Mouse (Mus musculus): ENCODE measurements around the gene Plekhj1. TPM values are rescaled to one million over a fixed set of nuclear protein-coding genes. Genes with fewer than 3 reads are reported as not detected.

Gene Plekhj1
- polyA plus RNA-seq, 1 experiment, result 32.7 TPM

DNA sequence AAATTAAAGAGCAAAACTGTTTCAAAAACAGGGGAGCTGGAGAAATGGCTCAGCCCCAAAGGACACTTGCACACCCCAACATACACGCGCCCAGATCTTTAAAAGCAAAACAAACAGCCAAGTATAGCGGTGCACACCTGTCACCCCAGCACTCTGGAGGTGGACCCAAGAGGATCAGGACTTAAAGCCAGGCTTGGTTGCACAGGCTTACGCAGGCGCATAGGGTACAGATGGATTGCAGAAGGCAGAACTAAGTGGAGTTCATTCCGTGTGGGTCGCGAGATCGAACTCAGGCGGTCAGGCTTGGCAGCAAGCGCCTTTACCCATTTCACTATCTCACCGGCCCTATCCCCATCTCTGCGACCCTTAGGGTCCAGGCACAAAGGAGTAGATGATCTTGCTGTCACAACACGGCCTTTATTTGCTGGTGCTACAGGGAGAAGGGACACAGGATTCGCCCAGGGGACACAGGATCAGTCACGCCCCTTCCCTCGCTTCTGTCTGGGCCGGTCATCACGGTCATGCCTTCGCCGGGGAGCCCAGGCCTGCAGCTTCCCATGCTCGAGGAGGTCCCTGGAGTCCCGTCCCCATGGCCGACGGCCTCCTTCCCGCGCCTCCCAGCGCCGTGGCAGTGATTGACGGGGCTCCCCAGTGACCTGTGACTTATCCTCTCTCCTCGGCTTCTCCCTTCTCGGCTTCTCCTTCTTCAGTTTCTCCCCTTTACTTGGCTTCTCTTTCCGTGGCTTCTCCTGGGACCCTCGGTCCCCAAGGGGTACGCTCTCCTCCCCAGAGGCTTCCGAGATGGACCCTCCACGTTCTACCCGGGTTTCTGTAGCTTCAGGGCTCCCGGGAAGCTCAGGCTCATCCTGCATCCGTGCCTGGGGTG, 9.9 kb upstream of the Plekhj1 start:
- peaks cover 72% of the 10 kb centered on the region for H3K27me3 ChIP-seq (ENCODE audit: control insufficient read depth)
- H3K36me3 ChIP-seq (ENCODE audit: control insufficient read depth), result peaks cover 33% of the 10 kb centered on the region
- H3K4me1 ChIP-seq (ENCODE audit: control insufficient read depth), result peaks cover 40% of the 10 kb centered on the region
- peaks cover 3% of the 10 kb centered on the region; the same call in 1 of the 2 replicates for H3K9me3 ChIP-seq (ENCODE audit: control insufficient read depth, low read length)
- no peak for TF ChIP-seq GATA1 (IDR thresholded peaks at IDR 0.05; ENCODE audit: low read length)
- no peak for TF ChIP-seq TAL1 (IDR thresholded peaks at IDR 0.05; ENCODE audit: low read length)
- H3K4me3 ChIP-seq (replicated peaks), result no peak overlapping the region

DNA sequence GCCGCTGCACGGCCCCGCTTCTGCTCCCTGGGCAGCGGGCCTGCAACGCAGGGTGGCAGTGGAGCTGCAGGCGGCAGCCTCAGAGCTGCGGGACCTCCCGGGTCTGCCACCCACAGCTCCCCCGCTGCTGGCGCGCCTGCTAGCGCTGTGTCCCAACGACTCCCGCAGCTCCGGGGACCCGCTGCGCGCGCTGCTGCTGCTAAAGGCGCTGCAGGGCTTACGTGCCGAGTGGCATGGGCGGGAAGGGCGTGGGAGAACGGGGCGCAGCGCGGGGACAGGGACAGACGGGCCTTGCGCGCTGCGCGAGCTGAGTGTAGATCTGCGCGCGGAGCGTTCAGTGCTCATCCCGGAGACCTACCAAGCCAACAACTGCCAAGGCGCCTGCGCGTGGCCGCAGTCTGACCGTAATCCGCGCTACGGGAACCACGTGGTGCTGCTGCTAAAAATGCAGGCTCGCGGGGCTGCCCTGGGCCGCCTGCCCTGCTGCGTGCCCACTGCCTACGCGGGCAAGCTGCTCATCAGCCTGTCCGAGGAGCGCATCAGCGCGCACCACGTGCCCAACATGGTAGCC, 8.7 kb upstream of the Plekhj1 start:
- TF ChIP-seq GATA1 (IDR thresholded peaks at IDR 0.05; ENCODE audit: low read length), result no peak
- no peak for TF ChIP-seq TAL1 (IDR thresholded peaks at IDR 0.05; ENCODE audit: low read length)
- H3K27me3 ChIP-seq (ENCODE audit: control insufficient read depth), result peaks cover 62% of the 10 kb centered on the region
- H3K9me3 ChIP-seq (ENCODE audit: control insufficient read depth, low read length), result peaks cover 3% of the 10 kb centered on the region; the same call in 1 of the 2 replicates
- peaks cover 45% of the 10 kb centered on the region for H3K36me3 ChIP-seq (ENCODE audit: control insufficient read depth)
- peak overlapping the region; percentile 58 for H3K4me3 ChIP-seq (replicated peaks)
- H3K4me1 ChIP-seq (ENCODE audit: control insufficient read depth), result peaks cover 47% of the 10 kb centered on the region

DNA sequence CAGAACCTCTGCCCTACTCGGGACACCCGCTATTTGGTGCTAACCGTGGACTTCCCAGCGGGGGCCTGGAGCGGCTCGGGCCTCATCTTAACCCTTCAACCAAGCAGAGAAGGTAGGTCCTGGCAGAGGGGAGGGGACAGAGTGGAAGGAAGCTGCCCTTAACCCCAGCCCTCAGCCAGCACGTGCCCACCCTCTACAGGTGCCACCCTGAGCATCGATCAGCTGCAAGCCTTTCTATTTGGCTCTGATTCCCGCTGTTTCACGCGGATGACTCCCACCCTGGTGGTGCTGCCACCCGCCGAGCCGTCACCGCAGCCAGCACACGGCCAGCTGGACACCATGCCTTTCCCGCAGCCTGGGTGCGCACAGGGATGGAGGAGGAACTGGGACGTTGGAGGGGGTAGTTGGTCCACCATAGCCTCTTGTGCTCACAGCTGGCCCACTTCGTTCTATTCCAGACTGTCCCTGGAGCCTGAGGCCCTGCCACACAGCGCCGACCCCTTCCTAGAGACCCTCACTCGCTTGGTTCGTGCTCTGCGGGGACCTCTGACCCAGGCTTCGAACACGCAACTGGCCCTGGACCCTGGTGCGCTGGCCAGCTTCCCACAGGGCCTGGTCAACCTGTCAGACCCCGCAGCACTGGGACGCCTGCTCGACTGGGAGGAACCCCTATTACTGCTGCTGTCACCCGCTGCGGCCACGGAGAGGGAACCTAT, 8.1 kb upstream of the Plekhj1 start:
- Histone ChIP-seq H3K9me3 (ENCODE audit: control insufficient read depth, low read length) (peaks cover 3% of the 10 kb centered on the region; the same call in 1 of the 2 replicates), H3K4me3 (replicated peaks) (peak overlapping the region; percentile 58), H3K36me3 (ENCODE audit: control insufficient read depth) (peaks cover 51% of the 10 kb centered on the region), H3K27me3 (ENCODE audit: control insufficient read depth) (peaks cover 56% of the 10 kb centered on the region), H3K4me1 (ENCODE audit: control insufficient read depth) (peaks cover 49% of the 10 kb centered on the region)
- TF ChIP-seq TAL1 (IDR thresholded peaks at IDR 0.05; ENCODE audit: low read length) (no peak), GATA1 (IDR thresholded peaks at IDR 0.05; ENCODE audit: low read length) (no peak)

DNA sequence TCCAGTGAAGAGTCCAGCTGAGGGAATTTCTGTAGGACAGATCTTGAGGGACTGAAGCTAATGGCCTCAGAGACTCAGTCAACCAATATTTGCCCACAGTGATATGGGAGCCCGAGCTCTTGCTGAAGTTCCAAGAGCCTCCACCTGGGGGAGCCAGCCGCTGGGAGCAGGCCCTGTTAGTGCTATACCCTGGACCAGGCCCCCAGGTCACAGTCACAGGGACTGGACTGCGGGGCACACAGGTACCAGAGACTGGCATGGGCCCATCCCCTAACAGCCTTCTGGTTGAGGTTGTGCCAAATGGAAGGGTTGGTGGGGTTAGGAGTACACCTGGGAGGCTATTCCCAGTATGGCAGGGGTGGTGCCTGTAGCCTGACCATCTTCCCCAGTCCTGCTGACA, 7.5 kb upstream of the Plekhj1 start:
- no peak for TF ChIP-seq GATA1 (IDR thresholded peaks at IDR 0.05; ENCODE audit: low read length)
- no peak for TF ChIP-seq TAL1 (IDR thresholded peaks at IDR 0.05; ENCODE audit: low read length)
- Histone ChIP-seq H3K27me3 (ENCODE audit: control insufficient read depth) (peaks cover 50% of the 10 kb centered on the region), H3K4me1 (ENCODE audit: control insufficient read depth) (peaks cover 52% of the 10 kb centered on the region)

DNA sequence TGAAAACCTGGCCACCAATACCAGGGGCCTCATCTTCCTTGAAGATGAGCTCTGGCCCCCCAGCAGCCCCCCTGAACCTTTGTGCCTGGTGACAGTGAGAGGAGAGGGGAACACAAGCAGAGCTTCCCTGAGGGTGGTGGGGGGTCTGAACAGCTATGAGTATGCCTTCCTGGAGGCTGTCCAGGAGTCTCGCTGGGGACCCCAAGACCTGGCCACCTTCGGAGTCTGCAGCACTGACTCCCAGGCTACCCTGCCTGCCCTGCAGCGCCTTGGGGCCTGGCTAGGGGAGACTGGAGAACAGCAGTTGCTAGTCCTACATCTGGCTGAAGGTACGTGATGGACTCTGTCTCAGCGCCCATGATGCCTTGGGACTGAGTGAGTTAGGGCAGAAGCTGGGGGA, 6.9 kb upstream of the Plekhj1 start:
- no peak for TF ChIP-seq GATA1 (IDR thresholded peaks at IDR 0.05; ENCODE audit: low read length)
- no peak for TF ChIP-seq TAL1 (IDR thresholded peaks at IDR 0.05; ENCODE audit: low read length)
- Histone ChIP-seq H3K36me3 (ENCODE audit: control insufficient read depth) (peaks cover 63% of the 10 kb centered on the region), H3K9me3 (ENCODE audit: control insufficient read depth, low read length) (peaks cover 3% of the 10 kb centered on the region; the same call in 1 of the 2 replicates), H3K4me3 (replicated peaks) (no peak overlapping the region), H3K27me3 (ENCODE audit: control insufficient read depth) (peaks cover 44% of the 10 kb centered on the region), H3K4me1 (ENCODE audit: control insufficient read depth) (peaks cover 57% of the 10 kb centered on the region)

More for the DNA sequence above, 7.5 kb upstream of the Plekhj1 start:
- Histone ChIP-seq H3K9me3 (ENCODE audit: control insufficient read depth, low read length) (peaks cover 3% of the 10 kb centered on the region; the same call in 1 of the 2 replicates), H3K4me3 (replicated peaks) (no peak overlapping the region), H3K36me3 (ENCODE audit: control insufficient read depth) (peaks cover 57% of the 10 kb centered on the region)

DNA sequence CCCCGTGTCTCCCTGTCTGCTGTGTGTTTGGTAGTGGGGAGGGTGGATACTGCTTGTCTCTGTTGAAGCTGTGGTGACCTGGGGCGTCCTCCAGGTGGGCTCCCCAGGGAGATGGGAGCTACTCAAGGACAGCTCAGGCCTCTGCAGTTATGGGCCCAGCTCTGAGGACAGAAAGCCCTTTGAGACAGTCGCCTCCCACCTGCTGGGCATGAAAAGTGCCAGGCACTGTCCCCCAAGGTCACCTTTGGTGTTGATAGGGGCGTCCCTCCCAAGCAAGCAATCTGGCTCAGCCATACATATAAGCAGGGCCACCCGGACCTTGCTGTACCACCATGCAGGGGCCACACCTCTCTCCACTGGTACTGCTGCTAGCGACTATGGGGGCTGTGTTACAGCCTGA, 6.5 kb upstream of the Plekhj1 start, which contains the start of gene Amh:
TSS of gene Amh (plus strand) at position 328 of the 400 bp plus-strand sequence.
- H3K4me1 ChIP-seq (ENCODE audit: control insufficient read depth), result peaks cover 58% of the 10 kb centered on the region

DNA sequence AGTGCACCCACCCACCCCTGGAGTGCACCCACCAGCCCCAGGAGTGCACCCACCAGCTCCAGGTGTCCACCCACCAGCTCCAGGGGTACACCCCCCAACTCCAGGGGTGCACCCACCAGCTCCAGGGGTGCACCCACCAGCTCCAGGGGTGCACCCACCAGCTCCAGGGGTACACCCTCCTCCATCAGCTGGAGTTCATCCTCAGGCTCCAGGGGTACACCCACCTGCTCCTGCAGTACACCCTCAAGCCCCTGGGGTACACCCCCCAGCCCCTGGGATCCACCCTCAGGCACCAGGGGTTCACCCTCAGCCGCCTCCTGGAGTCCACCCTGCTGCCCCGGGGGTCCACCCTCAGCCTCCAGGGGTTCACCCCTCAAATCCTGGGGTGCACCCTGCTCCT, 5.9 kb upstream of the Plekhj1 start:
- peaks cover 63% of the 10 kb centered on the region for H3K4me1 ChIP-seq (ENCODE audit: control insufficient read depth)
- TF ChIP-seq TAL1 (IDR thresholded peaks at IDR 0.05; ENCODE audit: low read length) (no peak), GATA1 (IDR thresholded peaks at IDR 0.05; ENCODE audit: low read length) (no peak)

More for the DNA sequence above, 6.5 kb upstream of the Plekhj1 start, which contains the start of gene Amh:
- Histone ChIP-seq H3K9me3 (ENCODE audit: control insufficient read depth, low read length) (peaks cover 3% of the 10 kb centered on the region; the same call in 1 of the 2 replicates), H3K36me3 (ENCODE audit: control insufficient read depth) (peaks cover 67% of the 10 kb centered on the region), H3K4me3 (replicated peaks) (no peak within 1 kb of the TSS), H3K27me3 (ENCODE audit: control insufficient read depth) (peaks cover 40% of the 10 kb centered on the region)
- TF ChIP-seq TAL1 (IDR thresholded peaks at IDR 0.05; ENCODE audit: low read length) (no peak), GATA1 (IDR thresholded peaks at IDR 0.05; ENCODE audit: low read length) (no peak)

DNA sequence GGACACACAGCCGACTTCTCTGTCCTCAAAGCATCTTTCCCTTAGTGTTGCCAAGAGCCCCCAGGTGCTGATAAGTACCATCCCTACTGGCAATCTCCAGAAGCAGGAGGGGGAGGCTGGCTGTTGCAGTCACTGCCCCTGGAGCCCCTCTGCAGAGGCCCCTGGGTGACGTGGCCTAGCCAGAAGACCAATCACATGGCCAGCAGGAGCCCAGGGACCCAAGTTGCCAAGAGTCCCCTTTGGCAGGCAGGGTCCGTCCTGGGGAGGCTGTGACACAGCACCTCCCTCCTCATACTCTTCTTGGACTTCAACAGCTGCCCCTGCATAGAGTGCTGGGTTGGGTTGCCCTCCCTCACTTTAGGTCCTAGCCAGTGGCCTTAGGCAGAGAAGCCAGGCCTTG, 4.6 kb upstream of the Plekhj1 start:
- Histone ChIP-seq H3K36me3 (ENCODE audit: control insufficient read depth) (peaks cover 71% of the 10 kb centered on the region), H3K9me3 (ENCODE audit: control insufficient read depth, low read length) (no peaks in the 10 kb centered on the region), H3K4me3 (replicated peaks) (no peak overlapping the region), H3K27me3 (ENCODE audit: control insufficient read depth) (peaks cover 21% of the 10 kb centered on the region), H3K4me1 (ENCODE audit: control insufficient read depth) (peaks cover 63% of the 10 kb centered on the region)
- TF ChIP-seq TAL1 (IDR thresholded peaks at IDR 0.05; ENCODE audit: low read length), result no peak

More for the DNA sequence above, 5.9 kb upstream of the Plekhj1 start:
- H3K9me3 ChIP-seq (ENCODE audit: control insufficient read depth, low read length), result peaks cover 3% of the 10 kb centered on the region; the same call in 1 of the 2 replicates
- H3K4me3 ChIP-seq (replicated peaks), result no peak overlapping the region
- peaks cover 34% of the 10 kb centered on the region for H3K27me3 ChIP-seq (ENCODE audit: control insufficient read depth)
- H3K36me3 ChIP-seq (ENCODE audit: control insufficient read depth), result peaks cover 71% of the 10 kb centered on the region

Data from erythroblast, embryonic 14.5 days (primary cell).